Mouse (Mus musculus): ENCODE results near the gene Crb1.
A peak's percentile ranks its signal among the peaks of the same experiment; 100 is the strongest.

Crb1 gene

GRCm38 (mm10) chr1:139328811-139329210, 48.1 kb downstream of the Crb1 start:
- no peak for DNase-seq (ENCODE audit: low read depth)

DNA sequence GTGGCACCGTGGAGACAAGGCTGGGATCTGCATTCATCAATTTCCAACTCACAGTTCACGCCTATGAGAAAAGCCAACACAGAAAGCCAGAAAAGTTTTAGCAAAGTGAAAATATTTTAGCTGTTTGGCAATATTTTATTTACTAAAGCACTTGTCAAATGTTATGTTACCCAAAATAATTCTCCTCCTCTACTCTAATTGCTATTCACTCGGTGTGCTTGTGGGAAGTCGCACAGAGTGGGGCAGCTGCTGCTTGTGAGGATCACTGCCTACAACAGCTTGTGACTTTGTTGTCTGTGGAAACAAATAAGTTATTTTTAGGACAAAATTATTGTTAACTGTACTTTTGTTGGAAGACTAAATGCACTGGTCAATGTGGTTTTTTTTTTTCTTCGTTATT, 48.6 kb downstream of the Crb1 start:
- DNase-seq (ENCODE audit: low read depth), result no peak

DNA sequence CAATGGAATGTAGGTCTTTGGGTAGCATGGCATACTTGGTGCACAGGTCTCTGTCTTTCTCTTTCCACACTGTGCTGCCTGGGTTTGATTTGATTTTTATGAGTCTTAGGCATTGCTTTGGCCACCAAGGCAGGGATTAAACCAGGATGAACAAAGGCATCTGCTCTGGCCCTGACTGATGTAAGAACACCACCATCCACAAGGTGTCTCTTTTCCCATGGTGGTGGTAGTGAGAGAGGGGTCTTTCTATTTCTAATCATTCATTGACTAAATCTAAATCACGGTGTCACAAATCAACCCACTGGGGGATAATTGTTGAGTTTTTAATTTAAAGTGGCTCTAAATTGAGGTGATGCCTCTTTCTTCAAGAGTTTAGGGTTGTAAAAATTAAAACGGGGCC, 51.5 kb downstream of the Crb1 start:
- DNase-seq (ENCODE audit: low read depth), result no peak

GRCm38 (mm10) chr1:139319798-139320197, 57.1 kb downstream of the Crb1 start:
- DNase-seq (ENCODE audit: low read depth), result no peak

DNA sequence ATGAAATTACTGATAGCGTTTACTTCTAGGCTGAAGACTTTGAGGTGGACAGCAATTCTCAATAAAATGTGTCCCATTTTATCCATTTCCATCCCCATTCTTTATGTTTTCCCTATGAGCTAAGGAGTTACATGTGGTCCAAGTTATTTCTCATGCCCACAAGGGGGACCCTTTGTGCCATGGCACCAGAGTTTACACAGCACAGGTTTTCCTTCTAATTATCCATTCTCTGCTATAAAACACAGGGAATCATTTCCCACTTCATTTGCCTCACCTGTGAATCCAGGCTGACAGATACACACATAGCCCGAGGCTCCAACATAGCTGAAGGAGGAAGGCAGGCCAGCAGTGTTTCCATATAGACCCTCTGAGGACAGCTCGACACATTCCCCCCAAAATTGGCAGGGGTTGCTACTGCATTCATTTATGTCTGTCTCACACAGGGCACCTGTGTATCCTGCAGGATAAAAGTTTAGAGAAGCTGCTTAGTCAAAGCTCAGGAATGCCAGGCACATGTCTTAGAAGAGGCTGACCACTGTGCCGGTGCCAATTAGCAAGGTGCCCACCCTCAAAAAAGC, 62.5 kb downstream of the Crb1 start:
- DNase-seq (ENCODE audit: low read depth), result peak; percentile 23

DNA sequence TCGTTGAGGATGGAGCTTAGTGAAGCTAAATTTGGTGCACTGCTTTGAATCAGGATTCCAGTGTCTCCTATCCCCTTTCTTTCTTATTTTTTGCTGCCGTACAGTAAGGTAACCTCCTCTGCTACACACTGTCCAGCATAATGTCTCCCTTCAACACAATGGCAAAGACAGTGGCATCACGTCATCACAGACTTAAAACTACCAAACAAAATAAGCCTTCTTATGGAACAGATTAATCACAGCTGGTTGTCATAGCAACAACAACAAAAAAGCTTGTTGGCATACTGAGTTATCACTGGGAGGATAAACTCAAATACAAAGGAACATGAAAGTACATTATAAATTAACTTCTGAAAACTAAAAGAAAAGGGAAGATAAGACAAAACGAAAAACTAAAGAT, 68.0 kb downstream of the Crb1 start:
- no peak for DNase-seq (ENCODE audit: low read depth)

GRCm38 (mm10) chr1:139302519-139302918, 74.4 kb downstream of the Crb1 start:
- DNase-seq (ENCODE audit: low read depth), result peak; percentile 51

GRCm38 (mm10) chr1:139301830-139302229, 75.1 kb downstream of the Crb1 start:
- no peak for DNase-seq (ENCODE audit: low read depth)

- no peak for DNase-seq (ENCODE audit: low read depth)
Observed at GRCm38 (mm10) chr1:139292023-139292422, 84.9 kb downstream of the Crb1 start.

GRCm38 (mm10) chr1:139291593-139291992, 85.3 kb downstream of the Crb1 start:
- no peak for DNase-seq (ENCODE audit: low read depth)

DNA sequence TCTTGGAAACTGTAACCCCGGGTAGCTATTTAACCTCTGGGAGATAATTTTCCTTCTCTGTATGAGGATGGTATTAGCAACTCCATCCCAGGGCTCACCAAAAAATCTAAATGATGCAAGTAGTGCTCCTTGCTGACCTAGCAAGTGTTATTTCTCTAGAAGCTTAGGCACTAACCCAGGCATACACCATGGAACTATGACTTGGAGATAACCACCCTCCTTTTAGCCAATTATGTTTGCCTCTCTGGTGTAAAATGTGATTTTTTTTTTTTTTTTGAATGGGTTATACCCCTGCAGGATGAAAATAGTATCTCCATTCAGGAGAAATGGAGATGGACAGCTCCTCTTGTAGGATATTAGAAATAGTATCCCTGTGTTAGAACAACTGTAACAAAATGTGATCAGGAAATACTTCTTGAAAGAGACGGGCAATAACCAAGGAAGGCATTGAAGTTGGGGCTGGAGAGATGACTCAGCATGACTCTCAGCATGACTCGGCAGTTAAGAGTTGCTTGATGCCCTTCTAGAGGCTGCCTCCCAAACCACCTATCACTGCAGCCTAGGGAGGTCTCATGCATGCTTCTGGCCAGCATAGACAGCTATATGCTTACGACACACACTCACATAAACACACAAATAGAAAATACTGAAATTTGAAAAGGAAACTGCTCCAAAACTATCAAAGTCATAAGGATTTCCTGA, 100.1 kb downstream of the Crb1 start:
- peak; percentile 59 for DNase-seq (ENCODE audit: low read depth)

DNA sequence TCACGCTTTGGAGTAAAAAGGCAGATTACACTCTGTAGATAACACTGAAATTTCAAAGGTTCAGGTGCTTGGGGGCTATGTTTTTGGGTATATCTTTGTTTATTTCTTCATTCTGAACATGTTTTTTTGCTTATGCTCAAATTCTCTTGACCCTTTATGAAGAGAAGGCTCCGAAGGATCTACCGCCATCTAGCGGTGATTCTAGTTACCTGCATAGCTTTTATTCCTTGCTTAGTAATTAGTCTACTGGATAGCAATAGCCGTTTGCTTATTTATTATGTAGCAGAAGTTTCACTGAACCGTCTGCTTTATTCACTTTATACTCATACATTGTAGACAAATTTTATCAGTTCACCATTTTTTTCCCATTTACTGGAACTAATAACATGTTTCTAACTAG, 109.1 kb downstream of the Crb1 start:
- DNase-seq (ENCODE audit: low read depth), result peak; percentile 85

GRCm38 (mm10) chr1:139264245-139264644, 112.7 kb downstream of the Crb1 start:
- peak; percentile 75 for DNase-seq (ENCODE audit: low read depth)

GRCm38 (mm10) chr1:139263158-139263557, 113.7 kb downstream of the Crb1 start:
- DNase-seq (ENCODE audit: low read depth), result peak; percentile 48

GRCm38 (mm10) chr1:139255581-139255980, 121.3 kb downstream of the Crb1 start:
- no peak for DNase-seq (ENCODE audit: low read depth)

GRCm38 (mm10) chr1:139252041-139252440, 124.9 kb downstream of the Crb1 start:
- DNase-seq (ENCODE audit: low read depth), result no peak

DNA sequence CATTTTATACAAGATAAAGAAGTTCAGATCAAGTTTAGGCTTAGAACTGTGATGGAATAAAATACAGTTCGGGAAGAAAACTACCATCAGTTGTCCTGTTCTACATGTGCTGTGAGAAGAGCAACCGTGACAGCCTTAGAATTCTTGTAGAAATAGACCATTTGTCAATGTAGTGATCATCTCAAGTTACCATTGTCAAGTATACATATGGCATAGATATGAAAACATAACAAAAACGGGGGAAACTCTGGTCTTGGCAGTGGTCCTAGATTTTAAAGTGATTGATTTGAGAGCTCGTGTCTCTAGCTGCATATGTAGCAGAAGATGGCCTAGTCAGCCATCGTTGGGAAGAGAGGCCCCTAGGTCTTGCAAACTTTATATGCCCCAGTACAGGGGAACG, 127.7 kb downstream of the Crb1 start:
- no peak for DNase-seq (ENCODE audit: low read depth)

DNA sequence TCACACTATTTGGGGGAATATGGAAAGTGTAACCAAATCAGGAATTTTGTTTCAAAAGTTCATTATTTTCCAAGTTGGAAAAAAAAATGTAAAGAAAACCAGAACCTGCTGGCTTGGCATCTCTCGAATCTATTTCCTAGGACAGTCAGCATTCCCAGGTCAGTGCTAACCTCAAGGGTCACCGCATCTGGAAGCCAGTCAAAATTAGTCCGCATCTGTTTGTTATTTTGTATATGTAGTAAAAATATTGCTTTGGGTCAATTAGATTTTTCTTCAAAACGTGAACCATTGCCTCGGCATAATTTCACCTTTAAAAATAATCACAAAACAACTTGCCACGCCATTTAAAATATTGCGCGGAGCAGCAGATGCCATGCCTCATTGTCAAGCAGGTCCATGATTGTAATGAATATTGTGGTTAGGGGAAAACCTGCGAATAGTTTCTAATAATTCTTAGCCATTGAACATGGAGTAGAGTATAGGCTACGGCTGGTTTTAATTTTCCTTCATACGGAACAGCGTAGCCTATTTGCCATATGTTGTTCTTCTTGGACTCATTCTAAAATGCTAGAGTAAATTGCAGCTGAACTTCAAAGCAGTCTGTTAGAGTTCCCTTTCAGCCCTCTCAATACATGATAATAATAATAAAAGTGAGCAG, 130.0 kb downstream of the Crb1 start:
- DNase-seq (ENCODE audit: low read depth), result no peak

DNA sequence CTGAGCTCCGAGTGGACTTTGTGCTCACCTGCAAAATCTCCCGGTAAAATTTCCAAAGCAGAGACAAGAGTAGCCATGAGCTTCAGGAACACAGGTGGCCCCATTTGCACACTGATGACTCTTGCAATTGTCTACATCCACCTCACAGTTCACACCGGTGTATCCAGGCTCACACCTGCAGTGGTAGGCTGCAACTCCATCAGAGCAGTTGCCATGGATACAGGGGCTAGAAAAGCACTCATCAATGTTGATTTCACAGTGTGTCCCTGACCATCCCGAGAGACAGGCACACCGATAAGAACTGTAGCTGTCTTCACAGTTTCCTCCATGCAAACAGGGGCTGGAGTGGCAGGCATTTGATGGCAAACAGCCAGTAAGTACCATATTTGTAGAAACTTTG, 140.1 kb downstream of the Crb1 start:
- DNase-seq (ENCODE audit: low read depth), result no peak

DNA sequence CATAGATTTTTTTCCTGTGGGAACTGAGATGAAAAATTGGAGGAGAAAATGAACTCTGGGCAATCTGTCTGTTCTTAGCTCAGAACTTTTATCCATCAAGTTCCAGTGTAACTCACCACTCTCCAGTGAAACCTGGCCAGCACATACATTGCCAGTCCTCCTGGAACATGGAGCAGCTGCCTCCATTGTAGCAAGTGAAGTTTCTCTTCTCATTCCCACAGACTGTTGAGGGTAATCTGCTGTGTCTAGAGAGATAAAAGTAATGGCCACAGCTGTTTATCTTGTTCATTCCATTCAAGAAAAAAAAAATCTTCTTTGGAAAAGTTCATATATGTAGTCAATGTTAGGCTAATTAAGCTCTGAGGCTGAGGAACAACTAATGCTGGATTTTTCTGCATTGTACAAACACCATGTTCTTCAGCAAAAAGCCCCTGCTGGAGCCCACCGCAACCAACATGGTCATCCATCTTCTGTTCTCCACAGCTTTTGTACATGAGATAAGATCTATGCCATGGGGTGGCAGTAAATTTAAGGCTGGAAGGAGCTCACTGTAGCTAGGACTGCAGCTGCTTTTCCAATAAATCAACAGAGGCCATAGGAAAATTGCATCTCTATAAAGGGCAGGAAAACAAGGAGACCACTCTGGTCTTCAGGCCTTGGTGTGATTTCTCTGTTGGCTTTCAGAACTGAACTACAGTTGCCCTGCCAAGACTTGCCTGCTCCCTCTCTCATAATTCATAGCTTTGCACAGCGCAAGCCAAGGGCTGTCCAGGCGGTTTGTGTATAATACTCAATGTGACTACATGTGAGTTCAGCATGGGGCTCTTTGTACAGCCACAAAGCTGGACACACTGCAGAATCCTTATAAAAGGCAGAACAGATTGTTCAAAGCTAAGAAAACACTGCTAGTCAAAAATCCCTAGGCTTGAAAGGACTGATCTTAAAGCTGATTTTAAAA, 142.0 kb downstream of the Crb1 start:
- no peak for DNase-seq (ENCODE audit: low read depth)

DNA sequence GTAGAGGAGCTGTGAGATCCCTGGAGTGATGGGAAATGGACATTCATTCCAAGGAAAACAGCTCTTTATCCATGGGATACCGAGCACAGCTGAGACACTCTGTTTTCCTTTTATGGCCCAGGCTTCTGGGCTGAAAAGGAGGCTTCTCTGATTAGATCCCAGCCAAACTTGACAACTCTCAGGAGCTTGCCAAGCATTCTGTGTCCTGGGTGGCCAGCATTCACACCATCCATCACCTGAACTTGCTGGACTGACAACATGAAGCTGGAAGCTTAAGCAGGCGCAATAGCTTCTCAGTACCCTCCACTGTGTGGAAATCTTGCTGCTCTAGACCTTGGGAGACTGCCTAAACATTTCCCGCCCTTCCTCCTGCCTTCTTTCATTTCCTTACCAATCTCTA, 144.3 kb downstream of the Crb1 start:
- DNase-seq (ENCODE audit: low read depth), result no peak

DNA sequence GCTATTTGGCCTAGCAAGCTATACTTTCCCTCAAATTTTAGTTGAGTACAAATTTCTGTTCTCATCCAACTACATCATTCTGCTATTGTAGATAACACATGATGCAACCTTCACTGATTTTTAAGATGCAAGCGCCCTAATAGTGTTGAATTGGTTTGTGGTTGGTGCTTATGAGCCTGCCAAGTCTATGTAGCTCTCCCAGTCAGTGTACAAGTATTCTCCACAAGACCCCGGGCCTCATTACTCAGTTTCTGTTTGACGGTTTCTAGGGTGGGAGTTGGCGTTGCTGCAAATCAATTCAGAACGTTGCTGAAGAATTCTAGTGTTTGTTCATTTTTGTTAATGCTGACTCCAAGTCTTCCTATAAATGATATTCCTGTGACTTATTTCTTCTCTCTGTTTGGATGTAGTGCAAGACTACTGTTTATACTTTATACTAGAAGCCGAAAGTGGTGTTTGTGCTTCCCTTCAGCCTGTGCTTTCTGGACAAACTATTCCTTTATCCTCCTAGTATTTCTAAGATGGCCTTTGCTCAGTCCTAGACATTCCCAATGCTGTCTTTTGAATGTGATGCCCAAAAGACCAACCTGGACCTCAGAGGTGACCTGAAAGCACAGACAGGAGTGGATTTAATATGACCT, 152.5 kb downstream of the Crb1 start:
- DNase-seq (ENCODE audit: low read depth), result no peak
